Mouse (Mus musculus) testis, postnatal 14 days (tissue): ENCODE results near the gene Kctd21.

ENCODE experiments used
- DNase-seq: peaks from one replicate; pipeline ENCODE4 v3.0.0; 2021; ENCODE audit warnings: low spot score

Gene Kctd21

GRCm38 (mm10) chr7:97386806-97387370 lies 54.8 kb downstream of the Kctd21 start:
- peak; percentile 38 for DNase-seq

GRCm38 (mm10) chr7:97387561-97388147 lies 55.5 kb downstream of the Kctd21 start:
- DNase-seq, result no peak

GRCm38 (mm10) chr7:97388541-97388940 lies 56.4 kb downstream of the Kctd21 start:
- DNase-seq, result no peak

GRCm38 (mm10) chr7:97391293-97392078 lies 59.4 kb downstream of the Kctd21 start:
- DNase-seq, result peak; percentile 47

- no peak for DNase-seq
These were observed 59.9 kb downstream of the Kctd21 start for GRCm38 (mm10) chr7:97392079-97392445.

GRCm38 (mm10) chr7:97394375-97394774 lies 62.2 kb downstream of the Kctd21 start:
- DNase-seq, result no peak

- DNase-seq, result no peak
These were observed 66.8 kb downstream of the Kctd21 start for GRCm38 (mm10) chr7:97398943-97399342.
